Mouse (Mus musculus): Measurements from ENCODE around the gene Dnal1. TPM values are rescaled to one million over a fixed set of nuclear protein-coding genes. Genes with fewer than 3 reads are reported as not detected.

The Dnal1 gene
- polyA plus RNA-seq, 1 experiment from 2014 or later, result 0.42 TPM

DNA sequence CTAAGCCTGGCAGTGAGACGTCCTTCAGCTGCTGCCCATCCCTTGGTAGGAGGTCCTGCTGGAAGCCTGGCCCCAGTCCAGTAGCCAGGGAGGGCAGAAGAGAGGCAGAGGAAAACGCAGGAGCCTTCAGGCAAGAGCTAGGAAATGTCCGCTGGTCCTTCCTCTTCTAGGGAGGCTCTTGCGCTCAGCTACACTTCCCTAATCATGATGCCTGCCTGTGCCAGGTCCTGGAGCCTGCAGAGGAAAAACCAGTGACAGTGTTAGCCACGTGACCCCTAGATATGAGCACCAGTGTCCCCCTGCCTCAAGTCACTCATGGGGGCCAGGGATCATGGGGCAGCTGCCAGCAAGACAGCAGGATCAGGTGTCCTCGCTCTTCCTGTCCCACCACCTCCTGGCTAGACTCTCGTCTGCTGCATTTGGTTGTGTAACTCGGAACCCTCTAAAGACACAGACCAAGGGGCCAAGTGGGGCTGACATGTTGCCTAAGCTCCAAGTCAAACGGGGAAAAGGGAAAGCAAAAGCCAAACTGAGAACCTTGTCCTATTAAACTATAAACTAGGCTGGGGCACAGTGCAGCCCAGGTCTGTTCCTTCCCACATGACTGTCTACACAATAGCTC lies 60.1 kb downstream of the Dnal1 start:
- ATAC-seq (ENCODE audit: low read depth), result peak; percentile 0; the same call in 1 of the 2 replicates
- Histone ChIP-seq H3K9ac (ENCODE audit: low read depth, low read length) (peak overlapping the region; percentile 47), H3K27ac (ENCODE audit: low read length) (peak overlapping the region; percentile 97), H3K9me3 (replicated peaks; ENCODE audit: control insufficient read depth, low read length) (no peaks in the 10 kb centered on the region), H3K4me3 (ENCODE audit: low read depth, low read length) (peak overlapping the region; percentile 62), H3K27me3 (ENCODE audit: control insufficient read depth, insufficient read depth, low read depth, low read length) (no peaks in the 10 kb centered on the region), H3K36me3 (ENCODE audit: control insufficient read depth, insufficient read depth) (peaks cover 43% of the 10 kb centered on the region), H3K4me2 (ENCODE audit: low read depth, low read length) (peak overlapping the region; percentile 86), H3K4me1 (ENCODE audit: control insufficient read depth, low read depth, low read length) (peaks cover 68% of the 10 kb centered on the region)
- WGBS (ENCODE audit: insufficient replicate concordance), result 58% methylated on average over 9 of the region's 9 CpGs

DNA sequence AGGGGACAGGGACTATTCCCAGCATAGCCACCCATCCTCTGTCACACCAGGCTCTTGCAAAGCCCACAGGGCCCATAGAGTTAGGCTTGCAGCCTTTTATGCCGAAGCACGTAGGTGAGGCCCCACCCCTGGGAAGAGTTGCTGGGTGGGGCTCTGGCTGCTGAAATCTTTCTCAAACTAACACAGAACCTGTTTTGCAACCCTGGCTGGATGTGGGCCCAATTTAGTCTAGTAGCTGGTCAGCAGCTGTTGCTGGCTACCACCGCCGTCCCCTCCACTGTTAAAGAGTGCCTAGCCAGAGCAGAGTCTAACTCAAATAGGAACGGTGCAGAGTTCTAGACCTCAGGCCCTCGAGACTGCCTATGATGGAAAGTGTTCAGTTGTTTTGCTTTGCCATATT lies 60.7 kb downstream of the Dnal1 start:
- Histone ChIP-seq H3K36me3 (ENCODE audit: control insufficient read depth, insufficient read depth) (peaks cover 39% of the 10 kb centered on the region), H3K4me2 (ENCODE audit: low read depth, low read length) (peak overlapping the region; percentile 86), H3K9me3 (replicated peaks; ENCODE audit: control insufficient read depth, low read length) (no peaks in the 10 kb centered on the region), H3K4me1 (ENCODE audit: control insufficient read depth, low read depth, low read length) (peaks cover 74% of the 10 kb centered on the region), H3K27ac (ENCODE audit: low read length) (peak overlapping the region; percentile 97), H3K9ac (ENCODE audit: low read depth, low read length) (peak overlapping the region; percentile 47), H3K27me3 (ENCODE audit: control insufficient read depth, insufficient read depth, low read depth, low read length) (no peaks in the 10 kb centered on the region), H3K4me3 (ENCODE audit: low read depth, low read length) (peak overlapping the region; percentile 62)
- 36% methylated on average over 6 of the region's 6 CpGs for WGBS (ENCODE audit: insufficient replicate concordance)
- peak; percentile 40 for ATAC-seq (ENCODE audit: low read depth)

DNA sequence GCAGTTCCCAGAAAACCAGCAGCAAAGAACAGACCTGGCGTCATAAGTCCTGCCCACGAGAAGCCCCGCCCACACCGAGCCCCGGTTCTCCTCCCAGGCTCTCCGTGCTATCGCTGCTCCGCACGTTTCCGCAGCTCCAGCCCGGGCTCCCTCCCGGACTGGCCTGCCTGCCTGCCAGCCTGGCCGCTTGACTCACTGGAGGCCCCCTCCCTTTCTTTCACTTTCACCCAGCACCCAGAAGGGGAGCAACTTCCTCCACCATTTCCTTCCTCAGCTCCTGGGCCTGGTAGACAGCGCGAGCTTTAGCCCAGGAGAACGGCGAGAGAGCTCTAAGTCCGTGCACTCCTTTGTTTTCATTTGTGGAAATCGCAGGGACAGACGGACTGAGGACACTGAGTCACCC lies 61.5 kb downstream of the Dnal1 start:
- peak; percentile 88 for ATAC-seq (ENCODE audit: low read depth)
- peaks cover 33% of the 10 kb centered on the region for H3K36me3 ChIP-seq (ENCODE audit: control insufficient read depth, insufficient read depth)
- under 1% methylated on average over 20 of the region's 20 CpGs for WGBS (ENCODE audit: insufficient replicate concordance)
- H3K27ac ChIP-seq (ENCODE audit: low read length), result peak overlapping the region; percentile 97
- H3K9ac ChIP-seq (ENCODE audit: low read depth, low read length), result peak overlapping the region; percentile 76
- H3K9me3 ChIP-seq (replicated peaks; ENCODE audit: control insufficient read depth, low read length), result no peaks in the 10 kb centered on the region
- H3K4me2 ChIP-seq (ENCODE audit: low read depth, low read length), result peak overlapping the region; percentile 86
- H3K4me3 ChIP-seq (ENCODE audit: low read depth, low read length), result peak overlapping the region; percentile 62
- H3K27me3 ChIP-seq (ENCODE audit: control insufficient read depth, insufficient read depth, low read depth, low read length), result no peaks in the 10 kb centered on the region
- H3K4me1 ChIP-seq (ENCODE audit: control insufficient read depth, low read depth, low read length), result peaks cover 82% of the 10 kb centered on the region

- Histone ChIP-seq H3K9me3 (replicated peaks; ENCODE audit: control insufficient read depth, low read length) (no peaks in the 10 kb centered on the region), H3K27ac (ENCODE audit: low read length) (peak overlapping the region; percentile 97), H3K4me2 (ENCODE audit: low read depth, low read length) (peak overlapping the region; percentile 86), H3K4me1 (ENCODE audit: control insufficient read depth, low read depth, low read length) (peaks cover 88% of the 10 kb centered on the region), H3K4me3 (ENCODE audit: low read depth, low read length) (peak overlapping the region; percentile 62), H3K36me3 (ENCODE audit: control insufficient read depth, insufficient read depth) (peaks cover 28% of the 10 kb centered on the region), H3K9ac (ENCODE audit: low read depth, low read length) (peak overlapping the region; percentile 76), H3K27me3 (ENCODE audit: control insufficient read depth, insufficient read depth, low read depth, low read length) (no peaks in the 10 kb centered on the region)
- peak; percentile 28 for ATAC-seq (ENCODE audit: low read depth)
- WGBS (ENCODE audit: insufficient replicate concordance), result 5% methylated on average over 13 of the region's 13 CpGs
Measured at GRCm38 (mm10) chr12:84176126-84176769, 62.1 kb downstream of the Dnal1 start.

GRCm38 (mm10) chr12:84176886-84177765 lies 63.0 kb downstream of the Dnal1 start:
- Histone ChIP-seq H3K9me3 (replicated peaks; ENCODE audit: control insufficient read depth, low read length) (no peaks in the 10 kb centered on the region), H3K4me1 (ENCODE audit: control insufficient read depth, low read depth, low read length) (peaks cover 93% of the 10 kb centered on the region), H3K27ac (ENCODE audit: low read length) (peak overlapping the region; percentile 97), H3K4me2 (ENCODE audit: low read depth, low read length) (peak overlapping the region; percentile 86), H3K27me3 (ENCODE audit: control insufficient read depth, insufficient read depth, low read depth, low read length) (no peaks in the 10 kb centered on the region), H3K4me3 (ENCODE audit: low read depth, low read length) (peak overlapping the region; percentile 62), H3K9ac (ENCODE audit: low read depth, low read length) (peak overlapping the region; percentile 76), H3K36me3 (ENCODE audit: control insufficient read depth, insufficient read depth) (peaks cover 19% of the 10 kb centered on the region)
- 20% methylated on average over 6 of the region's 6 CpGs for WGBS (ENCODE audit: insufficient replicate concordance)
- ATAC-seq (ENCODE audit: low read depth), result no peak

DNA sequence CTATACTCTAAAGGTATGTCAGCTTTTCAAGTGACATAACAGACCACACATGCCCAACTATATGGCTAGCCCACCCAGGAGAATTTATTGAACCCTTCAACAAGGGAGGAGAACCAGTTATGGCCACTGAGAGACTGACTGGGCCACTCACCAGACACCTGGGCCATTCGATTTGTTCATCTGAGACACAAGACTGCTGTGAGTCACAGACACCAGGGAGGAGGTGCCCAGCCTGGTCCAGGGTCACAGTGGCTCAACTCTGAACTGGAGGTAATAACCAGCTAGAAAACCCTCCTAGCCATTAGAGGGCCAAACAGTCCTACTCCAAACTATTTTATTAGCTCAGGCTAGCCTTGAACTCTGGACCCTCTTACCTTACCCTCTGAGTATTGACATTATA lies 63.9 kb downstream of the Dnal1 start:
- Histone ChIP-seq H3K4me2 (ENCODE audit: low read depth, low read length) (peak overlapping the region; percentile 86; the same call in 1 of the 2 replicates), H3K36me3 (ENCODE audit: control insufficient read depth, insufficient read depth) (peaks cover 11% of the 10 kb centered on the region), H3K9ac (ENCODE audit: low read depth, low read length) (peak overlapping the region; percentile 76), H3K4me1 (ENCODE audit: control insufficient read depth, low read depth, low read length) (peaks cover 94% of the 10 kb centered on the region), H3K9me3 (replicated peaks; ENCODE audit: control insufficient read depth, low read length) (no peaks in the 10 kb centered on the region), H3K27me3 (ENCODE audit: control insufficient read depth, insufficient read depth, low read depth, low read length) (no peaks in the 10 kb centered on the region), H3K27ac (ENCODE audit: low read length) (peak overlapping the region; percentile 97), H3K4me3 (ENCODE audit: low read depth, low read length) (no peak overlapping the region)
- ATAC-seq (ENCODE audit: low read depth), result no peak
- 39% methylated on average over 1 of the region's 1 CpGs for WGBS (ENCODE audit: insufficient replicate concordance)

GRCm38 (mm10) chr12:84178652-84179445 lies 64.7 kb downstream of the Dnal1 start:
- no peak for ATAC-seq (ENCODE audit: low read depth)
- H3K9ac ChIP-seq (ENCODE audit: low read depth, low read length), result peak overlapping the region; percentile 11; the same call in 1 of the 2 replicates

DNA sequence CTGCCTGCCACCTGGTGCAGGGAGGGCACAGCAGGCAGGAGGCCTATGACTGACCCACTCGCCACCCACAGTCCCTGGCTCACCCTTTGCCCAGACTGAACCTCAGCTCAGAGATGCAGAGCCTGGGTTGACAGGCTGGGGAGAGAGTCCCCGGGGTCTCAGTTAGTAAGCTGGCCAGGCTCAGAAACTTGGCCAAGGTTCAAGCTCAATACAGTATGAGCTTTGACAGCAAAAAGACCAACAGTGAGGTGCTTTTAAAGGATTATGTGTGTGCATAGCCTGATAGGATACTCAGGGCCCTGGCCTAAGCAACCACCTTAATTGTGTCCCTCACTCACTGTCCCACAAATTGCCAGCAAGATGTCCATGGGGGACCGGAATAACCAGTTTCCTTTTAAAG lies 65.9 kb downstream of the Dnal1 start:
- 0 out of 2 replicates have a peak overlapping the region, but pooled peaks have one; percentile 46 for H3K4me2 ChIP-seq (ENCODE audit: low read depth, low read length)
- 73% methylated on average over 3 of the region's 3 CpGs for WGBS (ENCODE audit: insufficient replicate concordance)
- ATAC-seq (ENCODE audit: low read depth), result no peak

More at GRCm38 (mm10) chr12:84178652-84179445, 64.7 kb downstream of the Dnal1 start:
- peaks cover 3% of the 10 kb centered on the region for H3K36me3 ChIP-seq (ENCODE audit: control insufficient read depth, insufficient read depth)
- peaks cover 87% of the 10 kb centered on the region for H3K4me1 ChIP-seq (ENCODE audit: control insufficient read depth, low read depth, low read length)
- no peaks in the 10 kb centered on the region for H3K27me3 ChIP-seq (ENCODE audit: control insufficient read depth, insufficient read depth, low read depth, low read length)
- peak overlapping the region; percentile 97 for H3K27ac ChIP-seq (ENCODE audit: low read length)
- WGBS (ENCODE audit: insufficient replicate concordance), result 51% methylated on average over 10 of the region's 10 CpGs
- no peaks in the 10 kb centered on the region for H3K9me3 ChIP-seq (replicated peaks; ENCODE audit: control insufficient read depth, low read length)
- H3K4me2 ChIP-seq (ENCODE audit: low read depth, low read length), result peak overlapping the region; percentile 11; the same call in 1 of the 2 replicates
- no peak overlapping the region for H3K4me3 ChIP-seq (ENCODE audit: low read depth, low read length)

More for the DNA sequence above, 65.9 kb downstream of the Dnal1 start:
- no peaks in the 10 kb centered on the region for H3K9me3 ChIP-seq (replicated peaks; ENCODE audit: control insufficient read depth, low read length)
- peak overlapping the region; percentile 30; the same call in 1 of the 2 replicates for H3K9ac ChIP-seq (ENCODE audit: low read depth, low read length)
- peak overlapping the region; percentile 57 for H3K27ac ChIP-seq (ENCODE audit: low read length)
- peaks cover 77% of the 10 kb centered on the region for H3K4me1 ChIP-seq (ENCODE audit: control insufficient read depth, low read depth, low read length)
- peaks cover 4% of the 10 kb centered on the region; the same call in 1 of the 2 replicates for H3K36me3 ChIP-seq (ENCODE audit: control insufficient read depth, insufficient read depth)
- H3K4me3 ChIP-seq (ENCODE audit: low read depth, low read length), result no peak overlapping the region
- no peaks in the 10 kb centered on the region for H3K27me3 ChIP-seq (ENCODE audit: control insufficient read depth, insufficient read depth, low read depth, low read length)
